Mouse (Mus musculus) lung, embryonic 15.5 days (tissue): ENCODE measurements around the gene Slf1. TPM values are rescaled to one million over a fixed set of nuclear protein-coding genes. Genes with fewer than 3 reads are reported as not detected.

Experiments
- ATAC-seq: fragments of 200-750 bp; cut with Nextera tagmentation; 2 replicates; pipeline ENCODE4 v1.8.0; 2017; ENCODE audit warnings: moderate number of reproducible peaks, borderline replicate concordance; ENCODE audit not compliant: low FRiP score, low TSS enrichment; ENCODE audit errors: extremely low read depth
- H3K27ac ChIP-seq: fragments of 300-500 bp; sonication (generic); 2 replicates; pipeline ENCODE4 v1.5.1; 2015; ENCODE audit warnings: moderate library complexity, mild to moderate bottlenecking, inconsistent platforms
- H3K27me3 ChIP-seq: fragments of 300-500 bp; sonication (generic); 2 replicates; pipeline ENCODE4 v1.6.1; 2015; ENCODE audit warnings: inconsistent platforms
- H3K36me3 ChIP-seq: fragments of 300-500 bp; sonication (generic); 2 replicates; pipeline ENCODE4 v1.6.1; 2015; ENCODE audit warnings: inconsistent platforms
- H3K4me1 ChIP-seq: fragments of 300-500 bp; sonication (generic); 2 replicates; pipeline ENCODE4 v1.6.1; 2015; ENCODE audit warnings: inconsistent platforms
- H3K4me2 ChIP-seq: fragments of 300-500 bp; sonication (generic); 2 replicates; pipeline ENCODE4 v1.6.1; 2015; ENCODE audit warnings: inconsistent platforms, mild to moderate bottlenecking, moderate library complexity
- H3K4me3 ChIP-seq: fragments of 300-500 bp; sonication (generic); 2 replicates; pipeline ENCODE4 v1.5.1; 2015; ENCODE audit warnings: mild to moderate bottlenecking, inconsistent platforms
- H3K9ac ChIP-seq: fragments of 300-500 bp; sonication (generic); 2 replicates; pipeline ENCODE4 v1.6.1; 2015; ENCODE audit warnings: inconsistent platforms
- H3K9me3 ChIP-seq: fragments of 300-500 bp; sonication (generic); 2 replicates; pipeline ENCODE4 v1.6.1; 2016; ENCODE audit warnings: inconsistent platforms
- WGBS: fragments of 180-500 bp; shearing (Covaris S2); methylation state at CpG from one replicate; pipeline ENCODE4 v1.1.7; 2015; 5-methylcytosine and 5-hydroxymethylcytosine counted together
- polyA plus RNA-seq: library from polyadenylated mRNA; unstranded; fragments of >200 nt; fragmentation: Nextera tagmentation; extraction: Ambion mirVana; gene quantifications from 2 replicates; pipeline ENCODE4 v1.2.1, GENCODE M21; 2015

Gene Slf1
- polyA plus RNA-seq, 1 experiment from 2014 or later, result 39.4 TPM

DNA sequence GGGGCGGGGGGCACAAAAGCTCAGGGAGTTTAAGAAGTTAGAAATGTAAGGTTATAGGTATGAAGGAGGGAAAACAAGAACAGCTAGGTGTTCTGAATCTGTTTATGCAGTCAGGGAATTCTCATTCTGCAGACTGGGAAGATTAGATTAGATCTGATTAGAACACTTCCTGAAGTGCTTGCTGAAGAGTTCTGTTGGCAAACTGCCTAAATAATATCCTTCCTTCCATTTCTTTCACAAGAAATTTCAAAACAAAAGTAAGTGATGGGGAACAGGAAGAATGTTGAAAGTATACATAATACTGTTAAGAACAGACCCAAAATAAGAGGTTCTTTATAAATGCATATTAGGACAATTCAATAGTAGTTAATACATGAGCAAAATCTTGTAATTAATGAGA lies 72.1 kb downstream of the Slf1 start:
- ATAC-seq, result no peak
- 75% methylated on average over 1 of the region's 1 CpGs for WGBS
- no peaks in the 10 kb centered on the region for H3K27me3 ChIP-seq
- H3K9me3 ChIP-seq, result no peaks in the 10 kb centered on the region
- no peak overlapping the region for H3K4me3 ChIP-seq
- no peak overlapping the region for H3K4me2 ChIP-seq
- no peaks in the 10 kb centered on the region for H3K36me3 ChIP-seq
- no peak overlapping the region for H3K9ac ChIP-seq
- no peaks in the 10 kb centered on the region for H3K4me1 ChIP-seq
- H3K27ac ChIP-seq, result no peak overlapping the region

DNA sequence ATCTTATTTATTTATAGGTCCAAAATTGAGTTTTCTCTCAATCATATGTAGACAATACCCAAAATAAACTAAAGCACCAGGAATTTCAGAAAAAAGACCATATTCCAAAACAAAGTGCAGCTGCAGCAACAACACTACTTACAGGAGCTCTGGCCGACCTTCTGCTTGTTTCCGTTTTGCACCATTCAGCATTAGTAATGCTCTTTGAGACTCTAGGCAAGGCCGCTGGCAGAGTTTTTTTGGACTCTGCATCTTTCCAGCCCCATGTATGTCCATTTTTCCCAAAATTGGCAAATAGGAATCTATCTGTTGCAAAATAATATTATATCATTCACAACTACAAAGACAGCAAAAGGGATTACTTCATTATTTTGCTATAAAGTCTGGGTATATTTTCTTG lies 85.5 kb downstream of the Slf1 start:
- H3K4me3 ChIP-seq, result no peak overlapping the region
- ATAC-seq, result no peak
- H3K4me1 ChIP-seq, result peaks cover 2% of the 10 kb centered on the region
- H3K27ac ChIP-seq, result no peak overlapping the region
- no peak overlapping the region for H3K4me2 ChIP-seq
- no peaks in the 10 kb centered on the region for H3K9me3 ChIP-seq
- 69% methylated on average over 3 of the region's 3 CpGs for WGBS
- H3K9ac ChIP-seq, result no peak overlapping the region
- H3K36me3 ChIP-seq, result no peaks in the 10 kb centered on the region
- H3K27me3 ChIP-seq, result no peaks in the 10 kb centered on the region

GRCm38 (mm10) chr13:77048461-77048860 lies 86.8 kb downstream of the Slf1 start:
- Histone ChIP-seq H3K4me2 (no peak overlapping the region), H3K27me3 (no peaks in the 10 kb centered on the region), H3K4me3 (no peak overlapping the region), H3K9me3 (no peaks in the 10 kb centered on the region), H3K9ac (no peak overlapping the region), H3K4me1 (peaks cover 2% of the 10 kb centered on the region), H3K27ac (no peak overlapping the region), H3K36me3 (no peaks in the 10 kb centered on the region)
- 67% methylated on average over 1 of the region's 1 CpGs for WGBS
- ATAC-seq, result no peak

DNA sequence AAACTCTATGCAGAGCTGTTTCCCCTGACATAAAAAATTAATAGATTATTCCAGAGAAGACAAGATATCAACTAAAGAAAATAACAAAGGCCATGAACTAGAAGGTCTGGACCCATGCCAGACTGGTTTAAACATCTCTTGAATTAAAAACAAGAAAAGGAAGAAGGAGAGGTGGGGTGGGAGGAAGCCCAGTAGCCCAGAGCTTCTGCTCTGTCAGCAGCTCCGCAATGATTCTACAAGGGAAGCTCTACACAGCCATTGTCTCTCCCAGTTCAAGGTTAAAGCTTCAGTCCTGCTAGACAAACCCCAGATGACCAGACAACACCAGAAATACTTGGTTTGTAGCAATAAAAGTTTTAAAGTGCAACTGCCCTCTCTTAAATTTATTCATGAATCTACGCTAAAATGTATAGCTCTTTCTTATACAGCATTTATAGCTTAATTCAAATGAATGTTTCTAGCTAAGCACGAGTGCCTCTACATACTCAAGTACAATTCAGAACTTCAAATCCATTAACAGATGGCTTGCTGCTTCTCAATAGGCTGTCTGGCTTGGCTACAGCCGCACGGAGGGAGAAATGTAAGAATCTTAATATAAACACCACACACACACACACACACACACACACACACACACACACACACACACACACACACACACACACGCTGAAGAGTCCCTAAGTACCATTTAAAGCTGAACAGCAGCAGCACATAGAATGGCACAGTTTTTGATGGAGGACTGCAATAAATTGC lies 87.9 kb downstream of the Slf1 start:
- Histone ChIP-seq H3K4me1 (peaks cover 2% of the 10 kb centered on the region), H3K27ac (no peak overlapping the region), H3K4me2 (no peak overlapping the region), H3K36me3 (no peaks in the 10 kb centered on the region), H3K9ac (no peak overlapping the region), H3K9me3 (no peaks in the 10 kb centered on the region), H3K27me3 (no peaks in the 10 kb centered on the region), H3K4me3 (no peak overlapping the region)
- WGBS, result 39% methylated on average over 6 of the region's 6 CpGs
- peak; percentile 39; the same call in 1 of the 2 replicates for ATAC-seq

DNA sequence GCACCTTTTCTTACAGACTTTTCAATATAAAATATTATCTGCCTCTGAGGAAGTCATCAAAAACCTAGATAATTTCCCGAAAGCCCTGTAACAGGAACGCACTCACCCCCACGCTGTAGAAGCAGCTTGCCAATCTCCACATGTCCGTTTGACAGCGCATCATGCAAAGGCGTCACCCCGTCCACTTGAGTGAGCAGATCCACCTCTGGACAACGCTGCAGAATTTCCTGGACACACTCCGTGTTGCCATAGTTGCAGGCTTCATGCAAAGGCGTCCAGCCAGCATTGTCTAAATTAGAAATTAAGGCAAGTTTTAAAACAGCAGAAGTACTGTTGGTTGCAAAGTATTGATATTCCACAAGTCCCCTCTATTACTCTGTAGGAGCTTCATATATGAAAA lies 88.9 kb downstream of the Slf1 start:
- Histone ChIP-seq H3K27ac (no peak overlapping the region), H3K36me3 (no peaks in the 10 kb centered on the region), H3K4me1 (peaks cover 2% of the 10 kb centered on the region), H3K4me2 (no peak overlapping the region), H3K9me3 (no peaks in the 10 kb centered on the region), H3K27me3 (no peaks in the 10 kb centered on the region), H3K4me3 (no peak overlapping the region), H3K9ac (no peak overlapping the region)
- 82% methylated on average over 10 of the region's 10 CpGs for WGBS
- no peak for ATAC-seq

GRCm38 (mm10) chr13:77045375-77045774 lies 89.9 kb downstream of the Slf1 start:
- no peak for ATAC-seq
- no peaks in the 10 kb centered on the region for H3K9me3 ChIP-seq
- WGBS, result 82% methylated on average over 1 of the region's 1 CpGs
- H3K27me3 ChIP-seq, result no peaks in the 10 kb centered on the region
- no peak overlapping the region for H3K9ac ChIP-seq
- H3K4me2 ChIP-seq, result no peak overlapping the region
- no peak overlapping the region for H3K4me3 ChIP-seq
- H3K36me3 ChIP-seq, result no peaks in the 10 kb centered on the region
- H3K4me1 ChIP-seq, result peaks cover 2% of the 10 kb centered on the region
- H3K27ac ChIP-seq, result no peak overlapping the region

- H3K4me1 ChIP-seq, result peaks cover 2% of the 10 kb centered on the region; the same call in 1 of the 2 replicates
- no peaks in the 10 kb centered on the region for H3K9me3 ChIP-seq
- ATAC-seq, result no peak
- 64% methylated on average over 1 of the region's 1 CpGs for WGBS
- H3K9ac ChIP-seq, result no peak overlapping the region
- no peak overlapping the region for H3K27ac ChIP-seq
- H3K4me2 ChIP-seq, result no peak overlapping the region
- no peaks in the 10 kb centered on the region for H3K27me3 ChIP-seq
- H3K4me3 ChIP-seq, result no peak overlapping the region
- no peaks in the 10 kb centered on the region for H3K36me3 ChIP-seq
Measured at GRCm38 (mm10) chr13:77043375-77043774, 91.9 kb downstream of the Slf1 start.

- Histone ChIP-seq H3K36me3 (no peaks in the 10 kb centered on the region), H3K9me3 (no peaks in the 10 kb centered on the region), H3K27me3 (no peaks in the 10 kb centered on the region), H3K4me3 (0 out of 2 replicates have a peak overlapping the region, but pooled peaks have one; percentile 4), H3K4me2 (no peak overlapping the region), H3K4me1 (no peaks in the 10 kb centered on the region), H3K9ac (no peak overlapping the region), H3K27ac (no peak overlapping the region)
- 38% methylated on average over 5 of the region's 5 CpGs for WGBS
- ATAC-seq, result peak; percentile 49; the same call in 1 of the 2 replicates
Measured at GRCm38 (mm10) chr13:77029594-77029993, 105.7 kb downstream of the Slf1 start.

DNA sequence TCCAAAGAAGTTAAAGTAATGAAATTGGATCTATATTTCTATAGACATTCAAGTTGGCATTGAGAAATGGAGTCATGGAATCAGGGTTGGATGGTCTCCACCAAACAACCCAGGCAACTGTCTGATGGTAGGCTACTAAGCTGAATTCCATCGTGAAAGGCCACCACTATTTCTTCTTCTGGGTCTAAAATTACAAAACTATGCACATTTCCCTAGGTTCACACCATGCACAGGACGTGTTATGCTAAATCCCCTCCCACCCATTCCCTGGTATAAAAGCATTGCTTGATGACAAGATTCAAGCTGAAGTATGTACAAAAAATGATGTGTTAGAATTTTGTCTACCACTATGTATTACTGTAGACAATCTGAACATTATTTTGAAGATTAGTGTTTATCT lies 116.4 kb downstream of the Slf1 start:
- no peak overlapping the region for H3K9ac ChIP-seq
- H3K27ac ChIP-seq, result no peak overlapping the region
- H3K4me3 ChIP-seq, result no peak overlapping the region
- ATAC-seq, result no peak
- no peak overlapping the region for H3K4me2 ChIP-seq
- no peaks in the 10 kb centered on the region for H3K9me3 ChIP-seq
- H3K4me1 ChIP-seq, result no peaks in the 10 kb centered on the region
- 80% methylated on average over 2 of the region's 2 CpGs for WGBS
- no peaks in the 10 kb centered on the region for H3K27me3 ChIP-seq
- no peaks in the 10 kb centered on the region for H3K36me3 ChIP-seq

GRCm38 (mm10) chr13:77003684-77004083 lies 131.6 kb downstream of the Slf1 start:
- no peaks in the 10 kb centered on the region for H3K9me3 ChIP-seq
- 70% methylated on average over 1 of the region's 1 CpGs for WGBS
- no peaks in the 10 kb centered on the region for H3K27me3 ChIP-seq
- no peak overlapping the region for H3K9ac ChIP-seq
- no peak overlapping the region for H3K4me3 ChIP-seq
- H3K4me1 ChIP-seq, result no peaks in the 10 kb centered on the region
- no peaks in the 10 kb centered on the region for H3K36me3 ChIP-seq
- no peak for ATAC-seq
- H3K4me2 ChIP-seq, result no peak overlapping the region
- H3K27ac ChIP-seq, result no peak overlapping the region

DNA sequence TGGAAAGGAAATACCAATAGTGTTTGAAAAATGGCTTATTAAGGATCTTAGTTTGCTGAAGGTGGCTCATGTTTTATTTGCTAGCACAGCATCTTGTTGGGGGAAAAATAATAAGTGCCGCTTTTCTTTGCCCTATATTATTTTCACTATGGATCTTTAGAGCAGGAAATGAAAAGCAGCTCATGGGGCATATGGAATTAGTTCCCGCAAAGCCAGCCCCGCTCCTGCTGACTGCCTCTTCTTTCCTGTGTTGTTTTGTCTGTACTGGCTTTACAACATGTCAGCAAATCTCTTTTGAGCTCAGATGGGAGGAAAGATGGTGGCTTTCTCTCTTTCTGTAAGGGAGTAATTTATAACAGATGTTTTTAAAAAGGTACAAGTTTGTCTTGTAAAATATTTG lies 132.6 kb downstream of the Slf1 start:
- H3K36me3 ChIP-seq, result no peaks in the 10 kb centered on the region
- no peaks in the 10 kb centered on the region for H3K27me3 ChIP-seq
- no peaks in the 10 kb centered on the region for H3K9me3 ChIP-seq
- no peak overlapping the region for H3K27ac ChIP-seq
- no peak overlapping the region for H3K9ac ChIP-seq
- 84% methylated on average over 3 of the region's 3 CpGs for WGBS
- H3K4me1 ChIP-seq, result no peaks in the 10 kb centered on the region
- no peak for ATAC-seq
- no peak overlapping the region for H3K4me3 ChIP-seq
- no peak overlapping the region for H3K4me2 ChIP-seq
